Mouse (Mus musculus): Measurements from ENCODE around the gene Smndc1. TPM values are rescaled to one million over a fixed set of nuclear protein-coding genes. Genes with fewer than 3 reads are reported as not detected.
"Not testable (repeated sequence)": the region's sequence is repeated elsewhere in the genome, so short reads cannot be mapped to it uniquely, and the experiment has no call there.

Smndc1 gene
- polyA plus RNA-seq, 1 experiment from 2014 or later, result 40.2 TPM

DNA sequence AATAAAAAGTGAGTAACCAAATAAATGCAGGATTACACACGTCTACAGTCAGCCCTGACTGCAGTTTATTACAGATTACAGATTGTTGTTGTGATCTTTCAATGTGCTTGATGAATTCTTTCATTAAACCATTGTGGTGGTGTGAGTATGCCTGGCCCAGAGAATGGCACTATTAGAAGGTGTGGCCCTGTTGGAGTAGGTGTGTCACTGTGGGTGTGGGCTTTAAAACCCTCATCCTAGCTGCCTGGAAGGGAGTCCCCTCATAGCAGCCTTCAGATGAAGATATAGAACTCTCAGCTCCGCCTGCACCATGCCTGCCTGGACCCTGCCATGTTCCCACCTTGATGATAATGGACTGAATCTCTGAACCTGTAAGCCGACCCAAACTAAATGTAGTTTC, 4.6 kb upstream of the Smndc1 start:
- not testable (repeated sequence) for ATAC-seq (ENCODE audit: low read depth); H3K27ac ChIP-seq (replicated peaks; ENCODE audit: low read depth, low read length); DNase-seq (ENCODE audit: low spot score); H3K36me3 ChIP-seq (ENCODE audit: control insufficient read depth, insufficient read depth, low read length); H3K4me1 ChIP-seq (ENCODE audit: control insufficient read depth, insufficient read depth, low read length); H3K27me3 ChIP-seq (replicated peaks; ENCODE audit: control insufficient read depth, insufficient read depth, low read length); H3K9me3 ChIP-seq (ENCODE audit: control insufficient read depth, low read length); H3K9ac ChIP-seq (ENCODE audit: low read depth, low read length); H3K4me3 ChIP-seq (ENCODE audit: low read depth, low read length); H3K4me2 ChIP-seq (ENCODE audit: low read depth, low read length)
- WGBS, result 80% methylated on average over 3 of the region's 3 CpGs

DNA sequence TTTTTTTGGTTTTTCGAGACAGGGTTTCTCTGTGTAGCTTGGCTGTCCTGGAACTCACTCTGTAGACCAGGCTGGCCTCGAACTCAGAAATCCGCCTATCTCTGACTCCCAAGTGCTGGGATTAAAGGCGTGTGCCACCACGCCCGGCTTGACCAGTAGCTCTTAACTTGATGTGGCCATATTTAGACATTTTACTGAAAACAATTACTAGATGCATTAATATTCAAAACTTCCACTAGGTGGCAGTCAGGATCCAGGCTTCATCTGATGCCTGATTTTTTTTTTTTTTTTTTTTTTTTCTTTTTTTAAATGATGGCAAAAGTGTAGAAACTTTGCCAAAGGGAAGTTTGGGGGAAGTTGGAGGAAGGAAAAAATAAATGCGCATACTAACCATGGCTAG, 4.2 kb upstream of the Smndc1 start:
- Histone ChIP-seq H3K4me1 (ENCODE audit: control insufficient read depth, insufficient read depth, low read length) (peaks cover 3% of the 10 kb centered on the region), H3K9ac (ENCODE audit: low read depth, low read length) (no peak overlapping the region), H3K4me2 (ENCODE audit: low read depth, low read length) (no peak overlapping the region), H3K4me3 (ENCODE audit: low read depth, low read length) (no peak overlapping the region), H3K36me3 (ENCODE audit: control insufficient read depth, insufficient read depth, low read length) (no peaks in the 10 kb centered on the region), H3K27ac (replicated peaks; ENCODE audit: low read depth, low read length) (no peak overlapping the region), H3K27me3 (replicated peaks; ENCODE audit: control insufficient read depth, insufficient read depth, low read length) (no peaks in the 10 kb centered on the region), H3K9me3 (ENCODE audit: control insufficient read depth, low read length) (no peaks in the 10 kb centered on the region)
- 15% methylated on average over 7 of the region's 7 CpGs for WGBS
- ATAC-seq (ENCODE audit: low read depth), result no peak
- peak; percentile 81 for DNase-seq (ENCODE audit: low spot score)

DNA sequence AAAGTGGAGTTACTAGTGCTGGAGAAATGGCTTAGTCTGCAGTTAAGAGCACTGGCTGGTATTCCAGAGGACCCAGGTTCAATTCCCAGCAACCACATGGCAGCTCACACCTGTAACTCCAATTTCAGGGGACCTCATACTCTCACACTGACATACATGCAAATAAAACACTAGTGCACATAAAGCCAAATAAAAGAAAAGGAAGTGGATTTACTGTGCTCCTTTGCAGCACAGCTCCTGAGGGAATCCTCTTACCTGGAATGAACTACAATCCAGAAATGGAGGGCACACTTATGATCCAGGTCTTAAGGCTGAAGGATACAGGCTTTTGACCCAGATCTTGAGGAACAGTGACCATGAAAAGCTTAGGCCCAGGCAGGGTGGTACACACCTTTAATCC, 3.3 kb upstream of the Smndc1 start:
- no peak overlapping the region for H3K27ac ChIP-seq (replicated peaks; ENCODE audit: low read depth, low read length)
- ATAC-seq (ENCODE audit: low read depth) (no peak), DNase-seq (ENCODE audit: low spot score) (no peak)

DNA sequence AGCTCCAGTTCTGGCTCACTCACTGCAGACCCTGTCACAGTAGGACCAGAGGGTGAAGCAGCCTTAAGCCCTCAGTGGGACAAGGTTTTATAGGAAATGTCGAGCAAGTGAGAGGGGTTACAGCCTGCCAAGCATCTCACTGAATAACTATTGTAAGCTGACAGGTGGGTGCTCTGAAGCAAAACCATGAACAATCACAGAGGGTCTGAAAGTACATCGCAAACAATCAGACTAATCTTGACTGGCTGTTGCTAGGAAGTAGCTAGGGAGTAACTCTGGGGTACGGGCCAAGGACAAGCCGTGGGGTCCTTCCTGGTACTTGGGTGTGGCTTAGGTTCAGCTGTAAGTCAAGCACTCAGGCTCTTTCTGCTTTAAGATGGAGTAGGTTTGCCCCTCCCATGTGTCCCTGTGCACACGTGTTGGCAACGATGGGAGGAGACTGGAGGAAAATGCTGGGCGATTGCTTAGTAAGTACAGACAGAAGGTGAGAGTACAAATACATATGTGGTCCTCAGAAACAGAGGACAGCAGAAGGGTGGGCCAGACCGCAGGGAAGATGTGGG, 2.5 kb upstream of the Smndc1 start:
- Histone ChIP-seq H3K4me2 (ENCODE audit: low read depth, low read length) (no peak overlapping the region), H3K4me1 (ENCODE audit: control insufficient read depth, insufficient read depth, low read length) (peaks cover 8% of the 10 kb centered on the region), H3K27ac (replicated peaks; ENCODE audit: low read depth, low read length) (no peak overlapping the region), H3K9ac (ENCODE audit: low read depth, low read length) (no peak overlapping the region), H3K4me3 (ENCODE audit: low read depth, low read length) (no peak overlapping the region), H3K9me3 (ENCODE audit: control insufficient read depth, low read length) (no peaks in the 10 kb centered on the region), H3K36me3 (ENCODE audit: control insufficient read depth, insufficient read depth, low read length) (peaks cover 12% of the 10 kb centered on the region), H3K27me3 (replicated peaks; ENCODE audit: control insufficient read depth, insufficient read depth, low read length) (no peaks in the 10 kb centered on the region)
- 72% methylated on average over 8 of the region's 8 CpGs for WGBS
- no peak for ATAC-seq (ENCODE audit: low read depth)
- no peak for DNase-seq (ENCODE audit: low spot score)

More for the DNA sequence above, 3.3 kb upstream of the Smndc1 start:
- H3K4me3 ChIP-seq (ENCODE audit: low read depth, low read length), result no peak overlapping the region
- H3K4me1 ChIP-seq (ENCODE audit: control insufficient read depth, insufficient read depth, low read length), result peaks cover 8% of the 10 kb centered on the region
- peaks cover 5% of the 10 kb centered on the region; the same call in 1 of the 2 replicates for H3K36me3 ChIP-seq (ENCODE audit: control insufficient read depth, insufficient read depth, low read length)
- H3K9me3 ChIP-seq (ENCODE audit: control insufficient read depth, low read length), result no peaks in the 10 kb centered on the region
- no peak overlapping the region for H3K4me2 ChIP-seq (ENCODE audit: low read depth, low read length)
- no peak overlapping the region for H3K9ac ChIP-seq (ENCODE audit: low read depth, low read length)
- no peaks in the 10 kb centered on the region for H3K27me3 ChIP-seq (replicated peaks; ENCODE audit: control insufficient read depth, insufficient read depth, low read length)

DNA sequence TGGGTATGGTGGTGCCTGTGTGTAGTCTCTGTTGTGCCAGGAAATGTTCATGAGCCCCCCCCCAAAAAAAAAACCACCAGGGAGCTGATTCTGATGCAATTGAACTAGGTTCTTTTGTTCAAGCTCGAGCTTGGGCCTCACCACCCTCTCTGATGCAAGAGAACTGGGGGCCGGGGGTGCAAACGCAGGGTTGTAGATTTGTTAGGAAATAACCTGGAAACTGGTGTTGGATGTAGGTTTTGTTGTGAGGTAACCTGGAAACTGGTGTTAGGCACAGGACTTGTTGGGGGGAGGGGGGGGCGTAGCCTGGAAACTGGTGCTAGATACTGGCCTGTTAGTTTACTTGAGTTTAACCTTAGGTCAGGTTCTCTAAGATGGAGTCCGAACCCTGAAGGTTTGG, 1.4 kb upstream of the Smndc1 start:
- H3K9me3 ChIP-seq (ENCODE audit: control insufficient read depth, low read length), result no peaks in the 10 kb centered on the region
- no peak for DNase-seq (ENCODE audit: low spot score)
- ATAC-seq (ENCODE audit: low read depth), result no peak
- H3K4me1 ChIP-seq (ENCODE audit: control insufficient read depth, insufficient read depth, low read length), result peaks cover 8% of the 10 kb centered on the region
- peak overlapping the region; percentile 90 for H3K4me2 ChIP-seq (ENCODE audit: low read depth, low read length)
- H3K36me3 ChIP-seq (ENCODE audit: control insufficient read depth, insufficient read depth, low read length), result peaks cover 23% of the 10 kb centered on the region
- H3K27me3 ChIP-seq (replicated peaks; ENCODE audit: control insufficient read depth, insufficient read depth, low read length), result no peaks in the 10 kb centered on the region
- 0 out of 2 replicates have a peak overlapping the region, but pooled peaks have one; percentile 99 for H3K9ac ChIP-seq (ENCODE audit: low read depth, low read length)
- no peak overlapping the region for H3K27ac ChIP-seq (replicated peaks; ENCODE audit: low read depth, low read length)
- WGBS, result 86% methylated on average over 5 of the region's 5 CpGs
- peak overlapping the region; percentile 96; the same call in 1 of the 2 replicates for H3K4me3 ChIP-seq (ENCODE audit: low read depth, low read length)

DNA sequence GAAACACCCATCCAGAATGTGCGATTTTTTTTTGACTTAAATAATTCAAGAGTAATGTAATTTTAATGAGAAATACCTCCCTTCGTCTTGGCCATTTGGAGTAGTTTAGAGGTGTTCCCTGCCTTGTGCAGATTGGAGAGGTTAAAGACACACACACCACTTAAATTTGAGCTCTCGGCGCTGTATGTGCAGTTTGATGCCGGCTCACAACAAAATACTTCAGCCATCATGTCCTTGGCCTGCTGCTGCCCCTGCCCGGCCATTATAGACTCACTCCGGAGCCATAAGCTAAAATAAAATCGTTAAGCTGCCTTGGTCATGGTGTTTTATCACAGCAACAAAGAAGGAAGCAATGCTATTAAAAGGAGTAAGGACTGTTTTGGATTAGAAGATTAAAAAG, 1.0 kb upstream of the Smndc1 start:
- Histone ChIP-seq H3K4me2 (ENCODE audit: low read depth, low read length) (peak overlapping the region; percentile 90), H3K27me3 (replicated peaks; ENCODE audit: control insufficient read depth, insufficient read depth, low read length) (no peaks in the 10 kb centered on the region), H3K9me3 (ENCODE audit: control insufficient read depth, low read length) (no peaks in the 10 kb centered on the region), H3K27ac (replicated peaks; ENCODE audit: low read depth, low read length) (no peak overlapping the region; the same call in 1 of the 2 replicates), H3K4me3 (ENCODE audit: low read depth, low read length) (peak overlapping the region; percentile 96), H3K36me3 (ENCODE audit: control insufficient read depth, insufficient read depth, low read length) (peaks cover 26% of the 10 kb centered on the region), H3K9ac (ENCODE audit: low read depth, low read length) (peak overlapping the region; percentile 99), H3K4me1 (ENCODE audit: control insufficient read depth, insufficient read depth, low read length) (peaks cover 8% of the 10 kb centered on the region)
- DNase-seq (ENCODE audit: low spot score) (no peak), ATAC-seq (ENCODE audit: low read depth) (no peak)
- 46% methylated on average over 8 of the region's 8 CpGs for WGBS

DNA sequence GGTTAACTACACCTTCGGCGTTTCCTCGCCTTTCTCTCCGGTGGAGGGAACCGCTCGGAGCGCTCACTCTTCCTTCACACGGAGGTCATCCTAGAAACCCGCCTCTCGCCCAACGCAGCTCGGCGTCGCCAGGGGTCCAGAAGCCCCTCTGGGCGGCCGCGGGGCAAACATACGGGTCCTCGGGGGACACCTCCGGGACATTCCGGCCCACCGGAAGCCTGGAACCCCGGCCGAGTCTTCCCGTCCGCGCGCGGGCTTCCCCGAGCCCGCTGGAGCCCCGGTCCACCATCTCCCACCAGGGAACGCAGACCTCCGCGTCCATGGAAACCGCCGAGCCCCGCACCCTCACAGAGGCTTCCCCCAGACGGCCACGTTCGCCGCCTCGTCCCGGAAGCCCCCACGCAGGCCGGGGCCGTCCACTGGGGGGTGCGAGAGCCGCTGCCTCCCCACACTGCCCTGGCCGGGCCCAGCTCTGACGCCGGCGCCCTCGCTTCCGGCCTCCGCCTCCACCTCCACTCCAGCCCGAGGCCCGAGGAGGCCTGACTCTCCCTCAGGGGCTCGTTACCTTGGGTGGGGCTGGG, 437 bp downstream of the Smndc1 start:
- Histone ChIP-seq H3K27me3 (replicated peaks; ENCODE audit: control insufficient read depth, insufficient read depth, low read length) (no peaks in the 10 kb centered on the region), H3K27ac (replicated peaks; ENCODE audit: low read depth, low read length) (peak overlapping the region; percentile 99), H3K9me3 (ENCODE audit: control insufficient read depth, low read length) (no peaks in the 10 kb centered on the region), H3K36me3 (ENCODE audit: control insufficient read depth, insufficient read depth, low read length) (peaks cover 37% of the 10 kb centered on the region), H3K4me3 (ENCODE audit: low read depth, low read length) (peak overlapping the region; percentile 96), H3K9ac (ENCODE audit: low read depth, low read length) (peak overlapping the region; percentile 99), H3K4me2 (ENCODE audit: low read depth, low read length) (peak overlapping the region; percentile 55), H3K4me1 (ENCODE audit: control insufficient read depth, insufficient read depth, low read length) (peaks cover 8% of the 10 kb centered on the region)
- under 1% methylated on average over 40 of the region's 59 CpGs for WGBS
- peak; percentile 91 for ATAC-seq (ENCODE audit: low read depth)
- peak; percentile 68 for DNase-seq (ENCODE audit: low spot score)

DNA sequence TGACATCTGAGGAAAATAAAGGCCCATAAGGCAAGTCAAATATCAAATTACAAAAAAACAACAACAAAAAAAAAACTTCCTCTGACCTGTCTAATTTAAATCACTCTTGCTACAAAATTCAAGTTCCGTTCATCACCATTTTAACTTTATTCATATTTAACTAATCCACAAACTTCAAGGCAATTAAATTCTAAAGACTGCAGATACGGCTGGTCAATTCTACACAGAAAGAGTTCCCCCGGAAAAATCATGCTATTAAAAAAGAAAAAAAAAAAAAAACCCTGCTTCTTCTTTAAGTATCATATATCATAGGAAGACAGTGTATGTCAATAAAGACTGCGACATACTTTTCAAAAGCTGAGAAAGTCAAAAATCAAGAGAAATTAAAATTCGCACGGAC, 961 bp downstream of the Smndc1 start:
- Histone ChIP-seq H3K9ac (ENCODE audit: low read depth, low read length) (peak overlapping the region; percentile 99), H3K4me2 (ENCODE audit: low read depth, low read length) (peak overlapping the region; percentile 55), H3K4me1 (ENCODE audit: control insufficient read depth, insufficient read depth, low read length) (peaks cover 8% of the 10 kb centered on the region), H3K9me3 (ENCODE audit: control insufficient read depth, low read length) (no peaks in the 10 kb centered on the region), H3K4me3 (ENCODE audit: low read depth, low read length) (peak overlapping the region; percentile 96), H3K27ac (replicated peaks; ENCODE audit: low read depth, low read length) (peak overlapping the region; percentile 99), H3K36me3 (ENCODE audit: control insufficient read depth, insufficient read depth, low read length) (peaks cover 42% of the 10 kb centered on the region), H3K27me3 (replicated peaks; ENCODE audit: control insufficient read depth, insufficient read depth, low read length) (no peaks in the 10 kb centered on the region)
- DNase-seq (ENCODE audit: low spot score) (no peak), ATAC-seq (ENCODE audit: low read depth) (no peak)
- 10% methylated on average over 6 of the region's 6 CpGs for WGBS

DNA sequence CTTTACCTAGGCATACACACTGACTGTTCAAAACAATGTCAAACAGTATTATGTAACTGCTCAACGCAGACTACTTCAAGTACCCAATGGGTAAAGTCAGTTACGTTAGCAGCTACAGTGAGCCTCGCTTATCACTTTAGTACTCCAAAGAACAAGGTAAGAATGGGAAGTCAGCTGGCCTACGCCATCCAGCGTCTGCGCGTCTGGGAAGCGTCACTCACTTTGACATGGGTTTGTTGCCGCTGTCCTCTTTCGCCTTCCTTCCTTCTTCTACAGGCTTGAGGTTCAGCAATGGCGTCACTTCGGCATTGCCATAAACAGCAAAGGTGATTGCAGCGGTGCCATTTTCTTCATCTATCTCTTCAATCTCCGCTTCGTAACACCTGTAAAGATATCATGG, 7.0 kb downstream of the Smndc1 start:
- no peak for ATAC-seq (ENCODE audit: low read depth)
- H3K36me3 ChIP-seq (ENCODE audit: control insufficient read depth, insufficient read depth, low read length), result peaks cover 90% of the 10 kb centered on the region
- no peaks in the 10 kb centered on the region for H3K27me3 ChIP-seq (replicated peaks; ENCODE audit: control insufficient read depth, insufficient read depth, low read length)
- no peaks in the 10 kb centered on the region for H3K4me1 ChIP-seq (ENCODE audit: control insufficient read depth, insufficient read depth, low read length)
- WGBS, result 94% methylated on average over 15 of the region's 15 CpGs
- H3K9me3 ChIP-seq (ENCODE audit: control insufficient read depth, low read length), result no peaks in the 10 kb centered on the region
- no peak overlapping the region for H3K9ac ChIP-seq (ENCODE audit: low read depth, low read length)
- DNase-seq (ENCODE audit: low spot score), result no peak
- no peak overlapping the region for H3K4me3 ChIP-seq (ENCODE audit: low read depth, low read length)
- H3K4me2 ChIP-seq (ENCODE audit: low read depth, low read length), result no peak overlapping the region
- H3K27ac ChIP-seq (replicated peaks; ENCODE audit: low read depth, low read length), result no peak overlapping the region
